ENCODE assay signal across 13 mouse cellular contexts in genomic region chr6:81487006-81487405, GRCm38 (mm10).
DNase-seq lines count a peak whose midpoint lies in the region; TF ChIP-seq lines count a peak whose summit lies in the region.
"Had no signal": no experiment of that assay in that cellular context is flagged by ENCODE, and none has a peak within 500 bp of the region (broad histone marks: within the 10 kb centered on the region; RNA-seq: fewer than 3 reads in every experiment).

No protein-coding gene starts in this region.

- no peak for TF ChIP-seq POLR2A in brain, embryonic 14.5 days (IDR thresholded peaks at IDR 0.05; ENCODE audit: borderline replicate concordance, extremely low read depth, insufficient read depth, insufficient read length, poor library complexity, severe bottlenecking)

- TF ChIP-seq CTCF in brain, embryonic 14.5 days (IDR thresholded peaks at IDR 0.05; ENCODE audit: borderline replicate concordance, extremely low read depth, insufficient read depth, insufficient read length) = no peak

- DNase-seq in cerebellum, adult 11-12 months = peak; percentile 40
- DNase-seq in cerebellum, postnatal 4 days (ENCODE audit: low spot score in 2 of 2) = no peak
- peak; percentile 8 for DNase-seq in layer of hippocampus, adult 11-12 months (ENCODE audit: low spot score)
- DNase-seq in layer of hippocampus, adult 9-11 months = no peak
- DNase-seq in brain, embryonic 14.5 days (ENCODE audit: low read depth) = peak; percentile 44
- DNase-seq in cerebellum, postnatal 25 days = peak; percentile 35 to 47
- no peak for DNase-seq in lung, adult 18-20 months
- DNase-seq in MN1 (ENCODE audit: low spot score) = no peak
- DNase-seq: adrenal gland, postnatal 25 days; gastrocnemius, adult 2 months; kidney, adult 8-10 months; kidney, postnatal 10 days; liver had no signal

Comparison
In these comparisons a context has a peak if more than half of its experiments do, and no peak if none do; other contexts are left out.
1. DNase-seq: peak in cerebellum, adult 11-12 months (single experiment), layer of hippocampus, adult 11-12 months (single experiment), brain, embryonic 14.5 days (single experiment) and cerebellum, postnatal 25 days (2 of 2); none in cerebellum, postnatal 4 days (0 of 2), layer of hippocampus, adult 9-11 months (single experiment), lung, adult 18-20 months (0 of 2) and MN1 (single experiment).